ENCODE assay signal across 31 mouse cellular contexts in the genomic region with DNA sequence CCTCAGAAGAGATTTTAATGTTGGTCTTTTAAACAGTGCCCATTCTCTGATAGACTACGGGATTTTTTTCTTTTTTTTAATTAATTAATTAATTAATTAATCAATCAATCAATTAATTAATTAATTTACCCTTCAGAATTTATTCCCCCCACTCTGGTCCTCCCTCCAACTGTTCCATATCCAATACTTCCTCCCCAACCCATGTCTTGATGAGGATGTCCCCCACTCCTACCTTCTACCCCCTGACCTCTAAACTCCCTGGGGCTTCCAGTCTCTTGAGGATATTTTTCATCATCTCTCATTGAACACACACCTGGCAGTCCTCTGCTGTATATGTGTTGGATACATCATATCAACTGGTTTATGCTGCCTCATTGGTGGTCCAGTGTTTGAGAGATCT.
"Had no signal": no experiment of that assay in that cellular context is flagged by ENCODE, and none has a peak within 500 bp of the region (broad histone marks: within the 10 kb centered on the region; RNA-seq: fewer than 3 reads in every experiment).

No protein-coding gene starts in this region.

- H3K4me2 ChIP-seq: limb, embryonic 12.5 days; limb, embryonic 13.5 days; limb, embryonic 15.5 days; liver, embryonic 11.5 days; liver, embryonic 12.5 days; liver, embryonic 13.5 days; liver, embryonic 15.5 days; lung, embryonic 14.5 days; lung, embryonic 15.5 days; midbrain, embryonic 11.5 days; midbrain, embryonic 12.5 days; midbrain, embryonic 13.5 days; neural tube, embryonic 12.5 days had no signal

- H3K27me3 ChIP-seq: limb, embryonic 12.5 days; limb, embryonic 13.5 days; limb, embryonic 15.5 days; liver, embryonic 12.5 days; liver, embryonic 13.5 days; liver, embryonic 15.5 days; lung, embryonic 15.5 days; megakaryocyte, embryonic 14.5 days; midbrain, embryonic 12.5 days; midbrain, embryonic 13.5 days; neural tube, embryonic 12.5 days had no signal

- DNase-seq: left cerebral cortex, postnatal 4 days; liver; liver, embryonic 13.5 days; liver, postnatal 0 days; lung, adult 18-20 months; lung, adult 2 months; lung, embryonic 14.5 days; lung, postnatal 10 days; lung, postnatal 14 days; lung, postnatal 36 days; lung, postnatal 4 days had no signal

- H3K9ac ChIP-seq: limb, embryonic 12.5 days; limb, embryonic 13.5 days; limb, embryonic 15.5 days; liver, embryonic 12.5 days; liver, embryonic 13.5 days; liver, embryonic 14.5 days; liver, embryonic 15.5 days; liver, postnatal 0 days; lung, embryonic 14.5 days; lung, embryonic 15.5 days; midbrain, embryonic 12.5 days; midbrain, embryonic 13.5 days; neural tube, embryonic 12.5 days had no signal

- H3K36me3 ChIP-seq: limb, embryonic 10.5 days; limb, embryonic 12.5 days; limb, embryonic 13.5 days; limb, embryonic 15.5 days; liver, embryonic 12.5 days; liver, embryonic 13.5 days; liver, embryonic 15.5 days; lung, embryonic 15.5 days; midbrain, embryonic 10.5 days; midbrain, embryonic 12.5 days; midbrain, embryonic 13.5 days; neural tube, embryonic 12.5 days had no signal

- H3K9me3 ChIP-seq: limb, embryonic 10.5 days; limb, embryonic 12.5 days; limb, embryonic 13.5 days; limb, embryonic 15.5 days; liver, embryonic 12.5 days; liver, embryonic 13.5 days; liver, embryonic 15.5 days; lung, embryonic 15.5 days; midbrain, embryonic 10.5 days; midbrain, embryonic 12.5 days; midbrain, embryonic 13.5 days; neural tube, embryonic 12.5 days had no signal

- H3K27ac ChIP-seq: left cerebral cortex, adult 2 months; limb, embryonic 10.5 days; limb, embryonic 12.5 days; limb, embryonic 13.5 days; limb, embryonic 15.5 days; liver, embryonic 12.5 days; liver, embryonic 13.5 days; liver, embryonic 14.5 days; liver, embryonic 15.5 days; lung, embryonic 15.5 days; macrophage; midbrain, embryonic 10.5 days; midbrain, embryonic 12.5 days; midbrain, embryonic 13.5 days; neural tube, embryonic 12.5 days had no signal

- ATAC-seq: liver, embryonic 12.5 days; liver, postnatal 0 days; lung, postnatal 0 days; midbrain, embryonic 13.5 days; midbrain, embryonic 16.5 days had no signal

- H3K4me1 ChIP-seq: limb, embryonic 10.5 days; limb, embryonic 12.5 days; limb, embryonic 13.5 days; limb, embryonic 15.5 days; liver, embryonic 12.5 days; liver, embryonic 13.5 days; liver, embryonic 15.5 days; lung, embryonic 15.5 days; megakaryocyte, embryonic 14.5 days; midbrain, embryonic 10.5 days; midbrain, embryonic 12.5 days; midbrain, embryonic 13.5 days; neural tube, embryonic 12.5 days had no signal

- H3K4me3 ChIP-seq: left cerebral cortex, adult 2 months; limb, embryonic 10.5 days; limb, embryonic 12.5 days; limb, embryonic 13.5 days; limb, embryonic 15.5 days; liver, embryonic 12.5 days; liver, embryonic 13.5 days; liver, embryonic 15.5 days; lung, embryonic 15.5 days; megakaryocyte, embryonic 14.5 days; midbrain, embryonic 10.5 days; midbrain, embryonic 12.5 days; midbrain, embryonic 13.5 days; myocyte; neural tube, embryonic 12.5 days had no signal
